Mouse (Mus musculus) brown adipose tissue, adult 24 weeks (tissue): Measurements from ENCODE around the gene Zap70. TPM values are rescaled to one million over a fixed set of nuclear protein-coding genes. Genes with fewer than 3 reads are reported as not detected.

ENCODE experiments used
- H3K27ac ChIP-seq: fragments of 200-500 bp; replicated peaks from 2 replicates; pipeline ENCODE4 v1.5.1; 2012; ENCODE audit warnings: low read depth, mild to moderate bottlenecking, low read length
- H3K4me1 ChIP-seq: fragments of 200-500 bp; 2 replicates; pipeline ENCODE4 v1.6.1; 2012; ENCODE audit warnings: low read length, mixed read lengths; ENCODE audit not compliant: control insufficient read depth, insufficient read depth, insufficient read length
- H3K4me3 ChIP-seq: fragments of 200-500 bp; 2 replicates; pipeline ENCODE4 v1.5.1; 2012; ENCODE audit warnings: low read depth, mild to moderate bottlenecking, low read length, moderate library complexity; ENCODE audit not compliant: insufficient read depth
- polyA plus RNA-seq: library from polyadenylated mRNA; stranded (reverse); fragments of >200 nt; gene quantifications from 2 replicates; pipeline ENCODE4 v1.2.4, GENCODE M21; 2012; ENCODE audit not compliant: missing spikeins, insufficient read depth, insufficient read length

Zap70 gene
- polyA plus RNA-seq, 1 experiment: not detected

DNA sequence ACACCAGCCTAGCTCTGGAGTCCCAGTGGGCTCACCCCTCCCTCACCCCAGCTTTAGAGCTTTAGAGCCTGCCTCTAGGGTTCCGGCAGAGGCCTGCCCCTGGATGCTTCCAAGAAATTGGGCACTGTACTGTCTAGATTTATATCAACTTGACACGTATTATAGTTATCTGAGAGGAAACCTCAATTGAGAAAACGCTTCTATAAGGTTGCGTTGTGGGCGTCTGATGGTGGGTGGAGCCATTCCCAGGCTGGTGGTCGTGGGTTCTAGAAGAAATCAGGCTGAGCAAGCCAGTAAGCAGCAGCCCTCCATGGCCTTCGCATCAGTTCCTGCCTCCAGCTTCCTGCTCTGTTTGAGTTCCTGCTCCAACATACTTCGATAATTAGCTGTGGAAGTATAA is 537 bp upstream of the Zap70 start:
- Histone ChIP-seq H3K4me1 (no peaks in the 10 kb centered on the region), H3K27ac (no peak overlapping the region), H3K4me3 (no peak overlapping the region)

DNA sequence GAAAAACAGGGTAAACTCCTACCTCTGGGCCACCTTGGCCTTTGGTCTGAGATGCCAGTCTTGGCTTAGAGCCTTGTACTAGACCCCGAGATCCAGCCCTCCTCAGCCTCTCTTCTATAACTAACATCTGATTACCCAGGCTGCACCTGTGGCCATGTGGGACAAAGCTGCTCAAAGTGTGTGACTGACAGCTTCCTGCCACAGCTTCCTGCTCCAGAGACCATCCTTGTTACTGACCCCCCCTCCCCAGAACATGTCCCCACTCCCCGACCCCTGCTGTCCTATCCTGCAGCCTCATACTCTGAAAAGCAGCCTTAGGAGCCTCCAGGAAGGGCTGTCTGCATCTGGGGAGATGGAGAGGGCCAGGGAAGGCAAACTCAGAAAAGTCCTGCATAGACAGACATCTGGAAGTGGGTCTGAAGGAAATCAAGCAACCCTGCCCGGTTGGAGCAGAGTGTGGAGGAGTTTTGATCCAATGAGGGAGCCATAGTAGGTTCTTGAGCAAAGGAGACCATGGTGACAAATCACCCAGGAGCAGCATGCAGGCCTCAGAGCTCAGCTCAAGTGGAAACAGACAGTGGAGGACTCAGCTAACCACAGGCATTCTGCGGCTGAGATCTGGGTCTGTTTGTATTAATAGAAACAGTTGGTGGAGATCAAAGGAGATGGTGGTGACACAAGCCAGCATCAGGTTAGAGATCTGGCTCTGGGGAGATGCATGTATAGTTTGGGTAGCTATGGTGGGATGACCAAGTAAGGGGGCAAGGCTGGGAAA is 5.0 kb downstream of the Zap70 start:
- no peaks in the 10 kb centered on the region for H3K4me1 ChIP-seq
- no peak overlapping the region for H3K27ac ChIP-seq
- H3K4me3 ChIP-seq: no peak overlapping the region

DNA sequence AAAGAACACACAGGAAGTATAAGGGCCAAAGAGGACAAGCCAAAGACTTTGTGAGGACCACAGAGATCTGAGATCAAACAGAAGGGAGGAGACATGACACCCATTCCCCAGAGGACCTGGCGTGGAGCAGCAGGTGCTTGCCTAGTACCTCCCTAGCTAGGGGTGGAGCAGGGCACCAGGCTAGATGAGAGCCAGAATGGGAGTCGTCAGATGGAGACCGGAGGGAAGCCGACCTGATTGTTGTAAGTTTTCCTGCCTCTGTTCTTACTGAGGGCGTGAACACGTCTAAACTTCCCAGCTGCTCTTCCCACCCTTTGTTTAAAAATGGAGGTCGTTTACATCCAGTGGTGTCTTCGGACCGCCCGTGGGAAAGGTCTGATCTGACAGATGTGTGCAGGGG is 5.7 kb downstream of the Zap70 start:
- Histone ChIP-seq H3K27ac (no peak overlapping the region), H3K4me3 (no peak overlapping the region), H3K4me1 (no peaks in the 10 kb centered on the region)

DNA sequence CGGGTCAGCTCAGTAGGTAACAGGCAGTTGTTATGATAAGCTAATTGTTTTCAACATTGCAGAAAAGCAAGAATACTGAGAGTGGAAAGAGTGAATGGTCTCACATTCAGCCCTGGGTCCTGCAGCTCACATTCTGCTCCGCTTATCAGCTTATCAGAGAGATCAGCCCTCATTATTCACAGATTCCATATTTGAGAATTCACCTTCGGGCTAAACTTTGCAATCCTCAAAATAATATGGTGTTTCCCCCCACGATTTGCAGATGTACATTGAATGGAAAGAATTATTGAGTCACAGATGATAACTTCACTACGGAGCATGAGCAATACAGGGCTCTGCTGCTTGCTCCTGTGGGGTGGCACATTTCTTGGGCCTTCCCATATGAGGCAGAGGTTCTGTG is 7.2 kb downstream of the Zap70 start:
- no peak overlapping the region for H3K4me3 ChIP-seq
- no peaks in the 10 kb centered on the region for H3K4me1 ChIP-seq
- no peak overlapping the region for H3K27ac ChIP-seq

DNA sequence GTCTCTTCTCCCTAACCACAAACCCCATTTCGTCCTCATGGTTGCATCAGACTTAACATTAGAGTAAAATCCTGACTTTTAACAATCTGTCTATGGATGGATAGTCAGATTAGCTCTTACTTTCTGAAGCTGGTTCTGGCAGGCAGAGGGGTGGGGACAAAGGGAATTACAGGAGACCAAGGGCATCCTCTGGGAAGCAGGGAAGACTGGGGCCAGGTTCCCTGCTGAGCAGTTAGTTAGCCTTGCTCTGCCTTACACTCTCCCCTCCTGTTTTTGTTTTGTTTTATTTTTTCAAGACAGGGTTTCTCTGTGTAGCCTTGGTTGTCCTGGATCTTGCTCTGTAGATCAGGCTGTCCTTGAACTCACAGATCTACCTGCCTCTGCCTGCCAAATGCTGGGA is 8.4 kb downstream of the Zap70 start:
- Histone ChIP-seq H3K27ac (no peak overlapping the region), H3K4me1 (no peaks in the 10 kb centered on the region), H3K4me3 (no peak overlapping the region)

DNA sequence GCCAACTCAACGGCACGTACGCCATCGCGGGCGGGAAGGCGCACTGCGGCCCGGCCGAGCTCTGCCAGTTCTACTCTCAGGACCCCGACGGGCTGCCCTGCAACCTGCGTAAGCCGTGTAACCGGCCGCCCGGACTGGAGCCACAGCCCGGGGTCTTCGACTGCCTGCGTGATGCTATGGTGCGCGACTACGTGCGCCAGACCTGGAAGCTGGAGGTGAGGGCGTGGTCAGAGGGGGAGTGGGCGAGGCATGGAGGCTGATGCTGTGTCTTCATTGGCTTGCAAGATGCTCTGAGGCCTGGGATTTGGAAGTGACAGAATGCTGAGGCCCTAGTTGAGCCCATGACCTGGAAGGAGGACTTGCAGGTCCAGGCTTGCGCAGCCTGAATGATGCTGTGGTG is 9.4 kb downstream of the Zap70 start:
- Histone ChIP-seq H3K27ac (no peak overlapping the region), H3K4me1 (no peaks in the 10 kb centered on the region), H3K4me3 (no peak overlapping the region)

DNA sequence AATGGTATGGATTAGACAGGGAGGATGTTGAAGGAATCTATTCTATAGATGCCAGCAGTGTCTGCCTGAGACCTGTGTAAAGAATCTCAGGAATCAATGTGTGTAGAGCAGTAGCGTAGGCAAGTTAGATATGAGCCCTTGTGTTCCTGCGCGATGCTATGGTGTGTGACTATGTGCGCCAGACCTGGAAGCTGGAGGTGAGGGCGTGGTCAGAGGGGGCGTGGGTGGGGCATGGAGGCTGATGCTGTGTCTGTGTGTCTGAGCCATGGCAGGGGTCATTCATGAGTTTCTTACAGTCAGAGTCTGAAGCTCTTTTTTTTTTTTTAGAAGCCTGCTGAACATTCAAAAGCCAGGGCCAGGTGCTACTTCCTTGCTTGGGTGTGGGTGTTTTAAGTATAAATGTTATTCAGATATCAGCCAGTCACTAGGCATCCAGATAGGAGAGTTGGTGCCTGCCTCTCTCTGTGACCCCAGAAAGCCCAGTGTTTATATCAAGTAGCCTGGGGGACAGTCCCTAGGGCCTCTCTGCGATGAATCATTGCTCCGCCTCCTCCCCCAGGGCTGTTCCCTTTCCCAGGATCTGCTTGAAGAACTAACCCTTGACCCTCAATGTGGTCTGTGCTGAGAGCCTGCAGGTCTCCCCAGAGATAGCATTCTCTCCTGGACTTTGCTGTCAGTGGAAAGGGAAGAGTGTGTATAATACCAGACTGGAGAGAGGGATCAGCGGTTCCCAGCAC is 10.8 kb downstream of the Zap70 start:
- H3K27ac ChIP-seq: no peak overlapping the region
- H3K4me1 ChIP-seq: no peaks in the 10 kb centered on the region
- no peak overlapping the region for H3K4me3 ChIP-seq

DNA sequence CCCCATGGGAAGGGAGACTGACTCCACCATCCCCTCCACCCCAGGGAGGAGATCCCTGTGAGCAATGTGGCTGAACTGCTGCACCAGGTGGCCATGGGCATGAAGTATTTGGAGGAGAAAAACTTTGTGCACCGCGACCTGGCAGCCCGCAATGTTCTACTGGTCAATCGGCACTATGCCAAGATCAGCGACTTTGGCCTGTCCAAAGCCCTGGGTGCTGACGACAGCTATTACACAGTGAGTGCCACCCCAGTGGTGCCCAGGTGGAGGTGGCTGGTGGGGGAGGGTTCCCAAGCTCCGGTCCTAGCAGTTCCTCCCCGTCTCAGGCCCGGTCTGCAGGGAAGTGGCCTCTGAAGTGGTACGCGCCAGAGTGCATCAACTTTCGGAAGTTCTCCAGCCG is 19.2 kb downstream of the Zap70 start:
- Histone ChIP-seq H3K4me1 (no peaks in the 10 kb centered on the region), H3K27ac (no peak overlapping the region), H3K4me3 (no peak overlapping the region)

DNA sequence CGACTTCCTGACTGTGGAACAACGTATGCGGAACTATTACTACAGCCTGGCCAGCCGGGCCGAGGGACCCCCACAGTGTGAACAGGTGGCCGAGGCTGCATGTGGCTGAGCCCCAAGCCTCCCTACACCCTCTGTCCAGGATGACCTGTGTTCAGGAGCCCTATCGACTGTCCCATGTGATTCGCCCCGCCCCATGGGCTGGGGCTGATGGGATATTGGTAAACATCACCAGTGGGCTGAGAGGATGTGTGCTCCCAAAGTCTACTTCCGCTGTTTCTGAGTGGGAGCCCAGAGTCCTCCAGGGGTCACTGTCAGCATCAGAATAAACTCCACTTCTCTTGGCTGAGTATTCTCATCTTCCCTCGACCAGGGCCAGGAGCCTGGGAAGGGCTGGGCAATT is 20.9 kb downstream of the Zap70 start:
- Histone ChIP-seq H3K27ac (no peak overlapping the region), H3K4me3 (no peak overlapping the region), H3K4me1 (no peaks in the 10 kb centered on the region)

DNA sequence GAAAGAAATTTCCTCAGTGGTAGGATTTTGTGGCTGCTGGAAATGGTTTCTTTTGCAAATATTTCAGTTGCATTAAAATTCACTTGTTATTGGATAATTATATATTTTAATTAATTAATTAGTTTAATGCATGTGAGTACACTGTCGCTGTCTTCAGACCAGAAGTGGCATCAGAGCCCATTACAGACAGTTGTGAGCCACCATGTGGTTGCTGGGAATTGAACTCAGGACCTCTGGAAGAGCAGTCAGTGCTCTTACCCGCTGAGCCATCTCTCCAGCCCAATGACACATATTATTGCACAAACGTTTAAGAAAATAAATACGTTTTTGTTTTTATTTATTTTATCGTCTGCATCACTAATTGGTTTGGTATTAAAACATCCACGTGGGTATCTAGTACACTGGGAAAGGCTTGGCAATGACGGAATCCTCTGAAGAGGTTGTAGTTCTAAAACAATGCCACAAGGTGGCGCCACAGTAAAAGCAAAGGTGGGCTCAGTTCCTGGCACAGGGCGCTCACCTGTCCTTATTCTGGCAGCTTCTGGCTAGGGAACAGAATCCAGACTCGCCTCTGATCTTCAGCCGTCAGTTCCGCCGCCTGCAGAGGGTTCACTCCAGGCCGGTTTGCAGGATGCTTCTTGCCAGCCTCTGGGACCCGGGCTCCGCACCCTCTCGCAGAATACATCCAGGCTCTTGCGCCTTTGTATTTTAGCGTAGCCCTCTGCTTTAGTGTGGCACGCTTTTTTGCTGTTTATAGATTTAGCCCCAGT is 23.0 kb downstream of the Zap70 start:
- no peaks in the 10 kb centered on the region for H3K4me1 ChIP-seq
- no peak overlapping the region for H3K27ac ChIP-seq
- peak overlapping the region; percentile 44 for H3K4me3 ChIP-seq

DNA sequence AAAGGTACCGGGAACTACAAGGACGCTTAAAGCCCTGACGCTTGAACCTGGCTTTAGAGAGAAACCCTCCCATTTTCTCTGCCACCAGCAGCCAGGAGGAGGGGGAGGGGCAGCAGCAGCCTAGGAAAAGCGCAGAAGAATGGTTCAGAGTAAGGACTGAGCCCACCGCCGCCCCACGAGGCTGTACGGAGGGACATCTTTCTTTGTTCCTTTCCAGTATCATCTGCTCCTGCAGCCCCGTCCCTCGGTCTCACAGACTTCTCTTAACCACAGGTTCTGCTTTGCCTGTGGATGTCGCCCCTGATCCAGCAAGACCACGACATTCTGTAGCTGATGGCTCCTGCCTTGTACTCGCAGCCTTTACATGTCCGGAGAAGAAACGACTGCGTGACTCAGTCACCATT is 23.6 kb downstream of the Zap70 start:
- Histone ChIP-seq H3K4me1 (no peaks in the 10 kb centered on the region), H3K27ac (no peak overlapping the region), H3K4me3 (peak overlapping the region; percentile 44)

DNA sequence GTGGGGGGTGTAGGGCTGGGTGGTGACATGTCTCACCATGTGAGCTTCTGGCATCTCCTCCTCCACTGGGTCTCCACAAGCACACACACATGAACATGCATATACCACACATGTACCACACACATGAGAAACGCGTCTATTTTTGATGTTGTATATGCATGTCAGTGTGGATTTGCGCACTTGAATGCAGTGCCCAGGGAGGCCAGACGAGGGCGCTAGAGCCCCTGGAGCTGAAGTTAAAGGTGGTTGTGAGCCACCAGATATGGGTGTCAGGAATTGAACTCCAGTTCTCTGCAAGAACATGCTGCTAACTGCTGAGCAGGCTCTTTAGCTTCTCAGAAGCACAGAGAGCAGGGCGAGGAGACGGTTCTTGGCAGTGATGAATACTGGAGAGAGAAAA is 24.8 kb downstream of the Zap70 start:
- Histone ChIP-seq H3K4me1 (no peaks in the 10 kb centered on the region), H3K4me3 (no peak overlapping the region), H3K27ac (no peak overlapping the region)

DNA sequence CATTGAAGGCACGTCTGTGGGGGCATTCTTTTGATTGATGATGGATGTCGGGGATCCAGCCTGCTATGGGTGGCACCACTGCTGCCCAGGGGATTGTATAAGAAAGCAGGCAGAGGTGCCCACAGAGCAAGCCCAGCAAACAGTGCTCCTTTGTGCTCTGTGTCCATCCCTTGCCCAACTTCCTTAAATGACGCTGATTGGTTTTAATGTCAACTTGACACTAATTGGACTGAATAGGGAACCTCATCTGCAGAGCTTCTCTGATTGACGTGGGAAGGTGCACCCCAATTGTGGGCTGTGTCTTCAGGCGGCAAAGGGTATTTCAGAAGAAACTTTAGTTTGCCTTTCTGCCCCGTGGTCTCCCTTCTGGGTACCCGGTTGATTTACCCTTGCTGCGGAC is 27.8 kb downstream of the Zap70 start:
- Histone ChIP-seq H3K4me1 (no peaks in the 10 kb centered on the region), H3K27ac (no peak overlapping the region), H3K4me3 (no peak overlapping the region)

DNA sequence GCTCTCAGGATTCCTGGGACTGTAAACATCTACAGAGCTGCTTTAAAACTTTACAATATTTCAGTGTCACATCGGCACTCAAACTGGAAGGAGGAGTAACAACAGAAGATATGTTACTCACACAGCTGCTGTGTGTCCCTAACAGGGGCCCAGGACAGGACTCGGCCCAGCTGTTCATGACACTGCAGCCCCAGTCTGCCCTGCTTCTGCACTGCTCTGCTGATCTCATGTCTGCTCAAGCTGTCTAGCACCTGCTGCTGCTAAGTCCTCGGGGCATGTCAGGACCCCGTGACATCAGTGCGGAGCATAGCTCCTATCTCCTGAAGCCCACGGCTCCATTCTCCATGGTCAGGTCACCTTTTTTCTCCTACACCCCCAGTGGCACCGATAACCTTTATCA is 35.1 kb downstream of the Zap70 start:
- Histone ChIP-seq H3K27ac (no peak overlapping the region), H3K4me1 (no peaks in the 10 kb centered on the region), H3K4me3 (no peak overlapping the region)

DNA sequence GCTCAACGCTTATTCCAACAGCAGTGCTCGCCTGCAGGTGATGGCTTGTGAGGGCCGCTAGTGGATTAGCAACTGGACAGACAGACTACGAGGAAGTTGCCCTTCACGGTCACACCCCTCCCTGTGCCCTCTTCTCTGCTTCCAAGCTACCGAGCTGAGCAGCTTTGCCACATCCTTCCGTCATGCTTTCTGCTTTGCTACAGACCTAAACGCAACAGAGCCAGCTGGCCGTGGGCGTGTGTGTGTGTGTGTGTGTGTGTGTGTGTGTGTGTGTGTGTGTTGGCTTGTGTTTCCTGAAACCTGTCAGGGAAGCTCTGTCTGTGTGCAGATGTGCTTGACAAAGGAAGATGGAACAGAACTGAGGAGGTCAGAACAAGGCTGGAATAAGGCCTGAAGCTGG is 35.9 kb downstream of the Zap70 start:
- Histone ChIP-seq H3K4me3 (no peak overlapping the region), H3K27ac (no peak overlapping the region)

More for the DNA sequence above, 35.9 kb downstream of the Zap70 start:
- H3K4me1 ChIP-seq: no peaks in the 10 kb centered on the region
